Mouse (Mus musculus): ENCODE measurements around the gene Kcnj11.

DNA sequence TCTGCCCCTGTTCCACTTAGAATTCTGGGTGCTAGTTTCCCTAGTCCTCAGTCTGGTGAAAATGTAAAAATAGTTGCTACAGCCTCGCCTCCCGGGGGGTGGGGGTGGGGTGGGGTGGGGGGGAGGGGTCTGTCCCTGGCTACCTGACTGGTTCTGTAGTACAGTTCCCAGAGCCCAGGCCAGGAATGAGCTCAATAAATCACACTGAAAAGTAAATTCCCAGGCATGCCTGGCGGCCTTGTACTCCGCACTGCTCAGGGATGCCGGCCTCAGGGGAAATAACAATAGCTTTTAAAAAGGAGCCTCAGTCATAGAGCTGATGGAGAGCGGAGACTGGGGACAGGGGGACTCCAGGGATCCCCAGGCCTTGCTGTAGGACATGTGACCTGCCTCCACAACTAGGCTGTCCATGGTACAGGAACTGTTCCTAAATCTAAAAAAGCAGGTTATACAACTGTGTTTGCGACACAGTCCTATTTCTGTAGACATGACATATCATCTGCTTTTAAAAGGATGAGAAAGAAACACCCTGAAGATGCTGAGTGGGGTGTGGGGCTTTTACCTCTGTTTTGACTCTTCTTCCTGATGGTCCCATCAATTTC is 37.9 kb upstream of the Kcnj11 start:
- no peak for TF ChIP-seq MAX (IDR thresholded peaks at IDR 0.05; ENCODE audit: low read length)
- TF ChIP-seq E2F4 (IDR thresholded peaks at IDR 0.05; ENCODE audit: borderline replicate concordance, low read depth, low read length) = no peak
- TF ChIP-seq SMC3 (IDR thresholded peaks at IDR 0.05; ENCODE audit: low read depth, low read length) = no peak
- no peak for TF ChIP-seq ETS1 (IDR thresholded peaks at IDR 0.05; ENCODE audit: low read depth, low read length)
- TF ChIP-seq NRF1 (IDR thresholded peaks at IDR 0.05; ENCODE audit: insufficient read depth, low read depth, low read length, poor library complexity, severe bottlenecking) = no peak

Data from MEL (cell line).